Mouse (Mus musculus) midbrain, embryonic 15.5 days (tissue): ENCODE measurements around the gene Baiap2. TPM values are rescaled to one million over a fixed set of nuclear protein-coding genes. Genes with fewer than 3 reads are reported as not detected.
A peak's percentile ranks its signal among the peaks of the same experiment; 100 is the strongest.

Experiments
- ATAC-seq: fragments of 200-750 bp; cut with Nextera tagmentation; replicated peaks from 2 replicates; pipeline ENCODE4 v1.8.0; 2017; ENCODE audit warnings: moderate TSS enrichment
- H3K27ac ChIP-seq: fragments of 300-500 bp; sonication (generic); 2 replicates; pipeline ENCODE4 v1.5.1; 2015; ENCODE audit warnings: mild to moderate bottlenecking, inconsistent platforms
- H3K27me3 ChIP-seq: fragments of 300-500 bp; sonication (generic); replicated peaks from 2 replicates; pipeline ENCODE4 v1.6.1; 2015; ENCODE audit warnings: inconsistent platforms
- H3K36me3 ChIP-seq: fragments of 300-500 bp; sonication (generic); replicated peaks from 2 replicates; pipeline ENCODE4 v1.6.1; 2015; ENCODE audit warnings: inconsistent platforms
- H3K4me1 ChIP-seq: fragments of 300-500 bp; sonication (generic); 2 replicates; pipeline ENCODE4 v1.6.1; 2015; ENCODE audit warnings: inconsistent platforms
- H3K4me2 ChIP-seq: fragments of 300-500 bp; sonication (generic); 2 replicates; pipeline ENCODE4 v1.6.1; 2015; ENCODE audit warnings: inconsistent platforms, mild to moderate bottlenecking, moderate library complexity
- H3K4me3 ChIP-seq: fragments of 300-500 bp; sonication (generic); 2 replicates; pipeline ENCODE4 v1.5.1; 2015; ENCODE audit warnings: mild to moderate bottlenecking, inconsistent platforms
- H3K9ac ChIP-seq: fragments of 300-500 bp; sonication (generic); 2 replicates; pipeline ENCODE4 v1.6.1; 2015; ENCODE audit warnings: mild to moderate bottlenecking, inconsistent platforms
- H3K9me3 ChIP-seq: fragments of 300-500 bp; sonication (generic); 2 replicates; pipeline ENCODE4 v1.6.1; 2016; ENCODE audit warnings: inconsistent platforms
- WGBS: fragments of 180-500 bp; shearing (Covaris S2); methylation state at CpG from one replicate; pipeline ENCODE4 v1.1.7; 2015; ENCODE audit warnings: mixed read lengths; 5-methylcytosine and 5-hydroxymethylcytosine counted together
- polyA plus RNA-seq: library from polyadenylated mRNA; unstranded; fragments of >200 nt; fragmentation: Nextera tagmentation; extraction: Ambion mirVana; gene quantifications from 2 replicates; pipeline ENCODE4 v1.2.1, GENCODE M21; 2015

Gene Baiap2
- polyA plus RNA-seq = 15.5 and 16.3 TPM in 2 replicates

DNA sequence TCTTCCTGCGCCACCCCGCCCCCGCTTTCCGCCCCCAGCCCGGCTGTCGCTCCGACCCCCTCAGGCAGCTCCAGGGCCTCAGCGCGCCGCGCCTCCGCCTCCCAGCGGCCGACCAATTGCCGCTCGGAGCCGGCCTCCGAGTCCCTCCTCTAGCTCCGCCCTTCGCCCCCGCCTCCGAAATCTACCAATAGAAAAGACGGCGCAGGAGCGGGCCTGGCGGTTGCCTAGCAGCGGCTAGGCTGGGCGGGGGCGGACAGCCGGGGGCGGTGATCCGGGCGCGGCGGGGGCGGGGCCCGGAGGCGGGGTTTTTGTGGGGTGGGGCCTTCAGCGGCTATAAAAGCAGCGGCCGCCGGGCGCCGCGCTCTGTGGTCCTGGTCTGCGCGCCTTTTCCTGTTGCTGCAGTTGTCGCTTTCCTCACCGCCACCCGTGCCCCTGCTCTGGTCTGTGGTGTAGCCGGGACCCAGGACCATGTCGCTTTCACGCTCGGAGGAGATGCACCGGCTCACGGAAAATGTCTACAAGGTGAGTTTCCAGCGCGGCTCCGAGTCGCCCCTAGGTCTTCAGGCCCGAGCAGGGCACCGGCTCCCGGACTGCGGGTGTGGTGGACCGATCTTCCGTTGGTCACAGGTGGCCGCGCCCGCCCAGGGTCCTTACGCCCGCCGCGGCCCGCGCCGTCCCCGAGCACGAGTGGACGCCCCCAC lies at the start of gene Baiap2:
Gene Baiap2 (plus strand): TSS at position 37 of the 701 bp plus-strand sequence.
- Histone ChIP-seq H3K27ac (peak within 1 kb of the TSS; percentile 69), H3K36me3 (no peaks in the 10 kb centered on the region), H3K4me3 (peak within 1 kb of the TSS; percentile 68), H3K4me1 (peaks cover 25% of the 10 kb centered on the region), H3K4me2 (peak within 1 kb of the TSS; percentile 78), H3K9ac (peak within 1 kb of the TSS; percentile 51), H3K27me3 (peaks cover 13% of the 10 kb centered on the region), H3K9me3 (no peaks in the 10 kb centered on the region)
- under 1% methylated on average over 63 of the region's 79 CpGs for WGBS
- ATAC-seq = peak; percentile 97

DNA sequence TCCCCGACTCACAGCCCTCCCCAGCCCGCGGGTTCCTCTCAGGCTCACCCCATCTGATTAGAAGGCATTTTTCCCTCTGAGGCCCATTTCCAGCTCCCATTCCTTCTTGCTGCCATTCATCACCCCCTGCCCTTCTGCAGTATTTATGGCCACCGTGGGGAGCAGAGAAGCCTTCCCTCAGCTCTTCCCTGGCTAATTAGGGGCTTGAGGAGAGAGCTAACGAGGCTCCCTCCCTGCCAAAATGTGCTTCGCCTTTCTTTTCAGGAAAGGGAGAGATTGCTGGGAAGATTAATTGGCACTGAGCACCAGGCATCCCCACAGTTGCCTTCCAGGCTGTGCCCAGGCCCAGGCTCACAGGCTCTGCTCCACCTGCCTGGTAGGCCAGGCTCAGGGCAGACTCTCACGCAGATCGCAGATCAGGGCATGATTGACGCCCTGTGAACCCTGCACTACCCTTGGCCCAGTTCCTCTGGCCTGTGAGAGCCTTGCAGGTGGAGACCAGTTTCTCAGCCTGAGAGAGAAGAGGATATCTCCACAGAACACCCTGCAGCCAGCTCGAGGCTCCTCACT lies 48.8 kb upstream of the Baiap2 start:
- peaks cover 12% of the 10 kb centered on the region; the same call in 1 of the 2 replicates for H3K4me1 ChIP-seq

DNA sequence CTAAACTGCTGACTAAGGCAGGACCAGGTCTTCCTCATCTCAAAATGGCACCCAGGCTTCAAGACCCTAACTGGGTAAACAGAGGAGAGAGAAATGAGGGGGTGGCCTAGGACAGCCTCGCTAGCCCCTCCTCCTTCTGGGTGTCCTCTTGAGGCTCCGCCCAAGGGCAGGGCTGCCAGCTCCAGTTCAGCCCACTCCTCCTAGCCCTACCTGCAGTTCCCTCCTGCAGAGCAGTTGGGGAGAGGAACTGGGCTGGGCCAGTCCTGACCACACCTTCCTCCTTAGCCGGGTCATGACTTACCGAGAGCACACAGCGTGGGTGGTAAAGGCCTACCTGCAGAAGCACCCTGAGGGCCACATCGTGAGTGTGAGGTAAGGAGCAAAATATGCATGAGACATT lies 47.9 kb upstream of the Baiap2 start:
- Histone ChIP-seq H3K27me3 (no peaks in the 10 kb centered on the region), H3K4me3 (no peak overlapping the region), H3K4me2 (no peak overlapping the region), H3K4me1 (peaks cover 12% of the 10 kb centered on the region; the same call in 1 of the 2 replicates), H3K9ac (no peak overlapping the region), H3K9me3 (no peaks in the 10 kb centered on the region), H3K27ac (0 out of 2 replicates have a peak overlapping the region, but pooled peaks have one; percentile 77), H3K36me3 (peaks cover 11% of the 10 kb centered on the region)
- ATAC-seq = no peak
- 79% methylated on average over 6 of the region's 6 CpGs for WGBS

More for the DNA sequence above, 48.8 kb upstream of the Baiap2 start:
- Histone ChIP-seq H3K27me3 (no peaks in the 10 kb centered on the region), H3K4me2 (no peak overlapping the region), H3K4me3 (no peak overlapping the region), H3K9me3 (no peaks in the 10 kb centered on the region), H3K27ac (peak overlapping the region; percentile 77), H3K36me3 (peaks cover 19% of the 10 kb centered on the region), H3K9ac (0 out of 2 replicates have a peak overlapping the region, but pooled peaks have one; percentile 12)
- peak; percentile 53 for ATAC-seq
- whole genome bisulfite sequencing = 67% methylated on average over 10 of the region's 10 CpGs

DNA sequence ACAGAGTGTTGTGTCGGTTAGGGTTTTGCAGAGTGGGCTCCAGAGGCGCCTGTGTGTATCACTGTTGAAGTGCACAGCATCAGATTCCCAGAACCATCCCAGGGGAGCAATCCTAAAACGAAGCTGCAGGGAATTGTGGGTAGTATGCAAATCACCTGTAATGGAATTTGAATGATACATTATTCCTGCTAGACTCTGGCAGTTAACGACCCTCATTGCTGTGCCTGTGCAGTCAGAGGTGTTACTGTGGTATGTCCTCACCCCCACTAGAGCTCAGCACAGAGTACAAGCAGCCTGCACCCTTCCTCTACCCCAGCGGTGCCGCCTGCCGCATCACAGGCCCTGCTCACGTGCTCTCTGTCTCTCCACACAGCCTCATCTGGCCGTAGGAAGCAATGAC lies 45.5 kb upstream of the Baiap2 start:
- Histone ChIP-seq H3K36me3 (peaks cover 4% of the 10 kb centered on the region; the same call in 1 of the 2 replicates), H3K4me1 (peaks cover 12% of the 10 kb centered on the region; the same call in 1 of the 2 replicates), H3K4me2 (no peak overlapping the region), H3K4me3 (no peak overlapping the region), H3K27me3 (no peaks in the 10 kb centered on the region), H3K9ac (no peak overlapping the region), H3K27ac (peak overlapping the region; percentile 77), H3K9me3 (no peaks in the 10 kb centered on the region)
- 68% methylated on average over 9 of the region's 9 CpGs for WGBS
- ATAC-seq = peak; percentile 46; the same call in 1 of the 2 replicates

DNA sequence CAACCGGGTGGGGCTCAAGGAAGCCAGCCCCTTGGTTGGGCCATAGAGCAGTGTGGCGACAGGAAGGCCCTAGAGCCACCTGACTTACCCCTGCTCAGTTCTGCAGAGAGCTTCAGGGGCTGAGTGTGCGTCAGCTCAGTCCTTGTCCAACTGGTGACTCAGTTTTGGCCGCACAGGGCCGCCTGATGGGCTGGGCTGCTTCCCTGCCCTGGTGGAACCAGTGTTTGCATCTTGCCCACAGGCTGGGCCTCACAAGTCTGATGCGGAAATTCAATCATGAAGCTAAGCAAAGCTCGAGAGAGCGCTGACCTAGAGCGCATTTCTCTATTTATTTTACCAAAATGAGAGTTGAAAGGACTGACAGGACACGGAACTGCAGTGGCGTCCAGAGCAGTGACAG lies 43.6 kb upstream of the Baiap2 start:
- peaks cover 4% of the 10 kb centered on the region; the same call in 1 of the 2 replicates for H3K36me3 ChIP-seq
- no peak overlapping the region for H3K4me2 ChIP-seq
- H3K27ac ChIP-seq = peak overlapping the region; percentile 30; the same call in 1 of the 2 replicates
- no peaks in the 10 kb centered on the region for H3K9me3 ChIP-seq
- peaks cover 1% of the 10 kb centered on the region; the same call in 1 of the 2 replicates for H3K4me1 ChIP-seq
- H3K27me3 ChIP-seq = no peaks in the 10 kb centered on the region
- H3K4me3 ChIP-seq = no peak overlapping the region
- WGBS = 77% methylated on average over 11 of the region's 11 CpGs
- H3K9ac ChIP-seq = no peak overlapping the region
- no peak for ATAC-seq

DNA sequence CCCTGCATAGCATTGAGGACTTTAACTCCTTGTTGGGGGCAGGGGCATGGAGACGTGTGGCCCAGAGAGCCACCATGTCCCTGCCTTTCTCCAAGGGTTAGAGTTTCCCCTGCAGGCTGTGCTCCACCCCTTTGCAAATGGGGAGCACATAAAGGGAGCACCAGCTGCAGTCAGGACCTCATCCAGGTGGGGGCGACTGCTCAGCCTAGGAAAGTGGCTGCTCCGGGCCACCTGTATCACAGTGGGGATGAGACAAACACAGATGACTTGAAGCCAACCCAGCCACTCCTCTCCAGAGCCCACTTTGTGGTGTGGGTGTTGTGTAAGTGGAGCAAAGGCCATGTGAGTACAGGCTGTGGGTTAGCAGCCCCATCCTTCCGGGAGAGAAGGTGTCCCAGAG lies 41.4 kb upstream of the Baiap2 start:
- Histone ChIP-seq H3K27ac (no peak overlapping the region), H3K9me3 (no peaks in the 10 kb centered on the region), H3K36me3 (0 out of 2 replicates have a peak, but pooled peaks cover 4% of the 10 kb centered on the region), H3K4me2 (no peak overlapping the region), H3K4me1 (no peaks in the 10 kb centered on the region), H3K4me3 (no peak overlapping the region), H3K27me3 (0 out of 2 replicates have a peak, but pooled peaks cover 3% of the 10 kb centered on the region), H3K9ac (no peak overlapping the region)
- WGBS = 64% methylated on average over 4 of the region's 4 CpGs
- no peak for ATAC-seq

DNA sequence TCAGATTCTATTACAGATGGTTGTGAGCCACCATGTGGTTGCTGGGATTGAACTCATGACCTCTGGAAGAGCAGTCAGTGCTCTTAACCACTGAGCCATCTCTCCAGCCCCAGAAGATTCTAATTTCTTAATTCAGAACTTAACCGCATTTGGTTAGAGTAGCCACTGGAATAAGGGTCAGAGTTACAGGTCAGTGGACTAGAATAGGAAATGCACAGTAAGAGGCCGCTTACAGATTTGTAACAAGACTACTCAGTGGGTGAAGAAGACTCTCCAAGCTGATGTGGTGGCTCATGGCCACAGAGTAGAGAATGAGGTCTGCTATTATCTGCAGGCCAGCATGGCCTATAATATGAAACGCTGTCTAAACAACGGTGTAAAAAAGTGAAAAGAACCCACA lies 39.7 kb upstream of the Baiap2 start:
- H3K9me3 ChIP-seq = no peaks in the 10 kb centered on the region
- WGBS = 69% methylated on average over 4 of the region's 4 CpGs
- no peak overlapping the region for H3K9ac ChIP-seq
- 0 out of 2 replicates have a peak, but pooled peaks cover 4% of the 10 kb centered on the region for H3K27me3 ChIP-seq
- H3K4me1 ChIP-seq = no peaks in the 10 kb centered on the region
- no peak for ATAC-seq
- H3K4me2 ChIP-seq = no peak overlapping the region
- no peaks in the 10 kb centered on the region for H3K36me3 ChIP-seq
- H3K27ac ChIP-seq = no peak overlapping the region
- no peak overlapping the region for H3K4me3 ChIP-seq

DNA sequence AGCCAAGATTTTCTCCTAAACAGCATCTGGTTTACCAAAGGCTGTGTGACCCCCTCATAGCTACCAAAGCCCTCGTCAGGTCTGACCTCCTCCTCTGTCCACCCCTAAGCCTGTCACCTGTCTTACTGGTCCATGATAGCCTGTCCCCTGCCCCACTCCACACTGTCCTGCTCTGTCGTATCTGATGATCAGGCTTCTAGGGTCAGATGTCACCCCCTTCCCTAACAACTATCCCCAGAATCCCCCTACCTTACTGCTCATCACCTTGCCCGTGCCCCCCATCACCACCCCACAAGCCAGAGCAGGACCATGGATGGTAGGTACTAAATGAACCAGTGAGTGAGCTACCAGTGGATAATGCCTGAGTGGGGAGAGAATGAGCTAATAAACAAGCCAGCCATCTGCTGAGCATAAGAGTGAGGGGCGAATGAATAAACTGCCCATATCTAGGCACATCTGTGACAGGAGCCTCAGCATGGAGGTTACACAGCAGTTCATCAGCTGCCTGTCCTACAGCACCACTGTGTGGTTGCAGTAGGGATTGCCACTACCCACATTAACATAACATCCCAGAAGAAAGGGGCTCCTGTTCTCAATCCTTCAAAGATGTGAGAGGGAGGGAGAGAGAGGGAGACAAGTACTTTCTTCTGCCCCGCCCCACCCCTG lies 37.8 kb upstream of the Baiap2 start:
- WGBS = 36% methylated on average over 5 of the region's 5 CpGs
- ATAC-seq = peak; percentile 75
- no peak overlapping the region for H3K4me3 ChIP-seq
- no peak overlapping the region for H3K4me2 ChIP-seq
- no peaks in the 10 kb centered on the region for H3K9me3 ChIP-seq
- H3K4me1 ChIP-seq = 0 out of 2 replicates have a peak, but pooled peaks cover 3% of the 10 kb centered on the region
- H3K27ac ChIP-seq = no peak overlapping the region
- no peak overlapping the region for H3K9ac ChIP-seq
- no peaks in the 10 kb centered on the region for H3K36me3 ChIP-seq
- H3K27me3 ChIP-seq = 0 out of 2 replicates have a peak, but pooled peaks cover 4% of the 10 kb centered on the region

DNA sequence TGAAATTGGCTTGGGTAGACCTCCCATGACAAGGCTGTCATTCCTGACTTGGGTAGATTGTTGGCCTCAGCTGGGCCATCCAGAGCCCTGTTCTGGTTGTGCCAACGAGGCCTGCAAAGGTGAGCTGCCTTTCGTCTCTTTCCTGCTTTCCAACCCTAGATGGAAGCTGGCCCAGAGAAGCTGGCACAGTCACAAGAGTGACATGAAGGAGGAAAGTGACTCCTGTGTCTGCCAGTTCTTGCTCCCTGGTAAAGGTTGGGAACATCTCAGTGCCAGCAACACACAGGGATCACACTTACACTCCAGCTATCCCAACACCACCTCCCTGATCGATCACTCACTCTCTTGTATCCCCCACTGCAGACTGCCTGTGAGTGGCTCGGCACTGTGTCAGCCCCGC lies 36.8 kb upstream of the Baiap2 start:
- H3K9me3 ChIP-seq = no peaks in the 10 kb centered on the region
- H3K4me2 ChIP-seq = no peak overlapping the region
- 0 out of 2 replicates have a peak, but pooled peaks cover 4% of the 10 kb centered on the region for H3K27me3 ChIP-seq
- no peak overlapping the region for H3K9ac ChIP-seq
- WGBS = 87% methylated on average over 5 of the region's 5 CpGs
- 0 out of 2 replicates have a peak, but pooled peaks cover 5% of the 10 kb centered on the region for H3K4me1 ChIP-seq
- H3K36me3 ChIP-seq = no peaks in the 10 kb centered on the region
- ATAC-seq = no peak
- no peak overlapping the region for H3K27ac ChIP-seq
- no peak overlapping the region for H3K4me3 ChIP-seq

DNA sequence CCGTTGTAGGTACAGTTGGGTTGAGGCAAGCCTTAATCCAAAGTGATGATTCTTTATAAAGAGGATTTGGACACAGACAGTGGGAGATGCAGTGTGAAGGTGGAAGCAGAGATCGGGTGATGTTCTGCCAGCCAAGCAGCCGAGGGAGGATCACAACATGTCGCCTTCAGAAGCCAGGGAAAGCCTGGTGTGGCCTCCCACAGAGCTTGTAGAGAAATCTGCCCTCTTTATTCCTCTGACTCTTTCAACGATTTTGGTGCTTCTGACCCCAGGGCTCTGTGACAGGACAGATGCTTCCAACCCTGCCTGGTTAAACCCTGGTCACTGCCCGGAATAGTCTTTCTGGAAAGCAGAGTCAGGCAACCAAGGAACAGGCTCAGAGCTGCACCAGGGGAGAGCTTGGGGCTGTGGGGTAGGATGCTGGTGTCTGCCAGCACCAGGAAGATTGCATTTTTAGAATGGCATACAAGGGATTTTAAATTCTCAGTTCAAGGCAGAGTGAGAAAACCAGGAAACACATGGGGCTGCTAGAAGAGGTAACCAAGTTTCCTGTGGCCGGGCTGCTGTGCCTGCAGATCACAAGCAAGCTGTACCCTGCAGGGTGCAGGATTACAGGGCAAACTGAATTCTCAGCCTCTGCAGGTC lies 35.4 kb upstream of the Baiap2 start:
- H3K4me2 ChIP-seq = no peak overlapping the region
- H3K9me3 ChIP-seq = no peaks in the 10 kb centered on the region
- WGBS = 31% methylated on average over 7 of the region's 7 CpGs
- H3K27me3 ChIP-seq = 0 out of 2 replicates have a peak, but pooled peaks cover 4% of the 10 kb centered on the region
- ATAC-seq = no peak
- H3K9ac ChIP-seq = no peak overlapping the region; the same call in 1 of the 2 replicates
- 0 out of 2 replicates have a peak, but pooled peaks cover 5% of the 10 kb centered on the region for H3K4me1 ChIP-seq
- H3K4me3 ChIP-seq = no peak overlapping the region
- H3K27ac ChIP-seq = no peak overlapping the region
- H3K36me3 ChIP-seq = no peaks in the 10 kb centered on the region

DNA sequence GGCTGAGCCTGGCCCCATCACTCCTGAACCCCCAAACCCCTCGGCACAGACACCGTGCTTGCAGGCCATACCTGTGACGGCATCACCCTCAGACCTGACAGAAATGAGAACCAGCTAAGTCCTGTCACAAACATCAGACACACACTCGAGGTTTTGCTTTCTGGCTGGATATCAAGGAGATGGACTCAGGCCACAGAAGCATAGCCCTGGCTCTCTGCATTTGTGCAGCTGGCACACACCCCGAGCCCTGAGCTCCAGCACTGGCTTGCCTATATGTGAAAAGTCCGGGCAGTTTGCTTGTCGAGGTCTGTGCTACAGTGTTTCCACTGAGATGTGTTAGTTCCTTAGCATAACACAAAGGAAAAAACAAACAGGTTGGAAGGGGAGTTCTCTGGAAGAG lies 34.9 kb upstream of the Baiap2 start:
- Histone ChIP-seq H3K4me2 (no peak overlapping the region), H3K27ac (no peak overlapping the region), H3K27me3 (0 out of 2 replicates have a peak, but pooled peaks cover 4% of the 10 kb centered on the region), H3K4me3 (no peak overlapping the region), H3K4me1 (peaks cover 9% of the 10 kb centered on the region), H3K36me3 (no peaks in the 10 kb centered on the region), H3K9me3 (no peaks in the 10 kb centered on the region), H3K9ac (no peak overlapping the region)
- WGBS = 37% methylated on average over 7 of the region's 7 CpGs
- ATAC-seq = no peak
